Mouse (Mus musculus): Measurements from ENCODE around the gene Akap2. TPM values are rescaled to one million over a fixed set of nuclear protein-coding genes. Genes with fewer than 3 reads are reported as not detected.

The Akap2 gene
- polyA plus RNA-seq, 1 experiment from 2014 or later: 11.4 TPM

DNA sequence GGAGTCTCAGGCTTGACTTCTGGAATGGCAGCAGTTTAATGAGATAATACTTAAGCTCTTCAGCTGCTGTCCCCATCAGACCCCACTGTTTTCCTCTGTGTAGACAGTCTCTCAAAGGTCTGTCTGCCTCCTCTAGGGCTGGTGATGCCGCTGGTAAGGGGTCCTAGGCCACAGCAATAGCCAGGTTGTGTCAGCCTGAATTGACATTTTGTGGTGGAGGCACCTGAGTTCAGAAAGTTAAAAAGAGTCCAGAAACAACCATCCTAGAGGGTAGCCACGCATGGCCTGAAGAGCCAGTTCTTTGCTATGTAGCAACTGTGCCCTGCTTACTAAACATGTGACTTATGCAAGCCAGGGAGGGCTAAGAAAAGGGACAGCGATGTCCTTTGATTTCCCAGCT is 130.2 kb downstream of the Akap2 start:
- DNase-seq (ENCODE audit: low spot score) (no peak), ATAC-seq (ENCODE audit: low FRiP score, low TSS enrichment) (no peak)
- Histone ChIP-seq H3K36me3 (ENCODE audit: control insufficient read depth, insufficient read depth, low read length) (peaks cover 2% of the 10 kb centered on the region; the same call in 1 of the 2 replicates), H3K9ac (ENCODE audit: low read length) (no peak overlapping the region; the same call in 1 of the 2 replicates), H3K4me2 (replicated peaks; ENCODE audit: low read depth) (peak overlapping the region; percentile 57), H3K27me3 (ENCODE audit: control insufficient read depth, insufficient read depth, low read length) (no peaks in the 10 kb centered on the region), H3K4me1 (replicated peaks; ENCODE audit: control insufficient read depth, insufficient read depth) (peaks cover 11% of the 10 kb centered on the region), H3K9me3 (ENCODE audit: control insufficient read depth, low read length) (no peaks in the 10 kb centered on the region), H3K27ac (replicated peaks) (peak overlapping the region; percentile 91; the same call in 1 of the 2 replicates), H3K4me3 (ENCODE audit: low read depth, low read length) (peak overlapping the region; percentile 45; the same call in 1 of the 2 replicates)
- WGBS: 80% methylated on average over 3 of the region's 3 CpGs
- TF ChIP-seq EP300 (optimal IDR thresholded peaks at IDR 0.05): no peak
- no peak for TF ChIP-seq CTCF (IDR thresholded peaks at IDR 0.05; ENCODE audit: low read depth)

DNA sequence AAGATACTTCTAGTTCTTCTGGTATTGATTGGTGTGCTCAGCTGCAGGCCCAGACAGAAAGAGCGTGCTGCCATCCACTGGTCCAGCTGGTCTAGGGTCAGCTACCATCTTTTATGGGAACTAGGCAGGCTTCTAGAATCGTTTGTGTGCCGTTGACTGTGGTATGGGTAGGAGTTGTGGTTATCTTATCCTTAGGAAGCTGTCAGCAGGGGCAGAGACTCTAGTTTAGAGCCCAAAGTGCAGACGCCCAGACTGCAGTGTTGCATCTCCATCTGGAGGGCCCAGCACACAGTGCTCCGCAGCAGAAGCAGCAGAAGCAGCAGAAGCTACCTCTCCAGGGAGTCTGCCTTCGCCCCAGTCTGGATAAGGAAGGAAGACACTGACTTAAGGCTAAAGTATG is 132.0 kb downstream of the Akap2 start:
- Histone ChIP-seq H3K27me3 (ENCODE audit: control insufficient read depth, insufficient read depth, low read length) (no peaks in the 10 kb centered on the region), H3K4me2 (replicated peaks; ENCODE audit: low read depth) (no peak overlapping the region), H3K9ac (ENCODE audit: low read length) (no peak overlapping the region), H3K36me3 (ENCODE audit: control insufficient read depth, insufficient read depth, low read length) (peaks cover 2% of the 10 kb centered on the region; the same call in 1 of the 2 replicates), H3K9me3 (ENCODE audit: control insufficient read depth, low read length) (no peaks in the 10 kb centered on the region), H3K4me1 (replicated peaks; ENCODE audit: control insufficient read depth, insufficient read depth) (peaks cover 11% of the 10 kb centered on the region), H3K27ac (replicated peaks) (no peak overlapping the region), H3K4me3 (ENCODE audit: low read depth, low read length) (no peak overlapping the region)
- DNase-seq (ENCODE audit: low spot score) (no peak), ATAC-seq (ENCODE audit: low FRiP score, low TSS enrichment) (no peak)
- WGBS: 72% methylated on average over 6 of the region's 6 CpGs
- no peak for TF ChIP-seq EP300 (optimal IDR thresholded peaks at IDR 0.05)
- no peak for TF ChIP-seq CTCF (IDR thresholded peaks at IDR 0.05; ENCODE audit: low read depth)

DNA sequence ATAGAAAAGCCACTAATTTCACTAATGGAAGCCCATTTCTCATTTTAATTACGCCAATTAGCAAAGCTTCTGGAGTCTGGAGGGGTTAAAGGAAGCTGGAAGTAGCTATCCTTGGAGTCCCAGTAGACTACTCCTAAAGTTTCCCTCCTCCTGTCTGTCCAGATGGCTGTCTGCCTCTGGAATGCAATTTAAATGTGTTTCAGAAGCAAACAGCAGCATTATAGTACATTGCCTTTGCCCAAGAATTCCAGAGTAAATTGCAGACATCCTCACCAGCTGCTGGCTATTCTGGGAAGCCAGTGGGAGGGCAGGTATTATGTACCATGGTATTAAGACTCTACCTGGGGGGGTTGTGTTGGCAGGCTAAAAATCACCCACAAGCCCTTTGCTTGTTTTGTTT is 134.3 kb downstream of the Akap2 start:
- H3K4me1 ChIP-seq (replicated peaks; ENCODE audit: control insufficient read depth, insufficient read depth): peaks cover 11% of the 10 kb centered on the region
- H3K27ac ChIP-seq (replicated peaks): no peak overlapping the region
- ATAC-seq (ENCODE audit: low FRiP score, low TSS enrichment): no peak
- TF ChIP-seq CTCF (IDR thresholded peaks at IDR 0.05; ENCODE audit: low read depth): no peak
- no peak for DNase-seq (ENCODE audit: low spot score)
- H3K27me3 ChIP-seq (ENCODE audit: control insufficient read depth, insufficient read depth, low read length): no peaks in the 10 kb centered on the region
- peaks cover 19% of the 10 kb centered on the region for H3K36me3 ChIP-seq (ENCODE audit: control insufficient read depth, insufficient read depth, low read length)
- H3K4me3 ChIP-seq (ENCODE audit: low read depth, low read length): no peak overlapping the region
- H3K9me3 ChIP-seq (ENCODE audit: control insufficient read depth, low read length): no peaks in the 10 kb centered on the region
- H3K4me2 ChIP-seq (replicated peaks; ENCODE audit: low read depth): no peak overlapping the region
- WGBS: 77% methylated on average over 1 of the region's 1 CpGs
- H3K9ac ChIP-seq (ENCODE audit: low read length): no peak overlapping the region

DNA sequence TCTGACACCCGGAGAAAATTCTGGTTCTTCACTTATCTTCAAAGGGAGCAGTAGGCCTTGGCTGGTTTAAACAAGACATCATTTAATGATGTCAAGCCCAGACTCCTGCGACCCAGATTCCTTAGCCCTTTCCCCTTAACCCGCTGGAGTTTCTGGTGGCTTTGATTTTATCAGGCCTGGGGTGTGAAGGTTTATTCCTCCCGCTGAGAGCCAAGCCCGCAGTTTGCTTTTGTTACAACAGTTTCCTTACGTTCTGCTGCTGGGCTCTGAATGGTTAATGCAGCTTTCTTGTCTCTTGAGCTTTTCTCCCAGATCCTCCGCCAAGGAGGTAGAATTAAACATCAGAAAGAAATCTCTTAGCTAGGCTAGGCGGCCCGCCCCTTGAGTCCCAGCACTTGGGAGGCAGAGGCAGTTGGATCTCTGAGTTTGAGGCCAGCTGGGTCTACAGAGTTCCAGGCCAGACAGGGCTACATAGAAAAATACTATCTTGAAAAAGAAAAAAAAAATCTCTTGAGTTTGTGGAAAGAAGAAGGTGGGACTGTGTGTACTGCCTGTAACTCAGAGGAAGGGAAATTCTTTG is 135.1 kb downstream of the Akap2 start:
- Histone ChIP-seq H3K9me3 (ENCODE audit: control insufficient read depth, low read length) (no peaks in the 10 kb centered on the region), H3K27ac (replicated peaks) (0 out of 2 replicates have a peak overlapping the region, but pooled peaks have one; percentile 24), H3K4me1 (replicated peaks; ENCODE audit: control insufficient read depth, insufficient read depth) (peaks cover 6% of the 10 kb centered on the region; the same call in 1 of the 2 replicates), H3K36me3 (ENCODE audit: control insufficient read depth, insufficient read depth, low read length) (peaks cover 25% of the 10 kb centered on the region), H3K4me2 (replicated peaks; ENCODE audit: low read depth) (no peak overlapping the region), H3K27me3 (ENCODE audit: control insufficient read depth, insufficient read depth, low read length) (no peaks in the 10 kb centered on the region), H3K9ac (ENCODE audit: low read length) (no peak overlapping the region), H3K4me3 (ENCODE audit: low read depth, low read length) (no peak overlapping the region)
- DNase-seq (ENCODE audit: low spot score) (no peak), ATAC-seq (ENCODE audit: low FRiP score, low TSS enrichment) (no peak)
- 33% methylated on average over 9 of the region's 9 CpGs for WGBS
- TF ChIP-seq EP300 (optimal IDR thresholded peaks at IDR 0.05) (no peak), CTCF (IDR thresholded peaks at IDR 0.05; ENCODE audit: low read depth) (no peak)

DNA sequence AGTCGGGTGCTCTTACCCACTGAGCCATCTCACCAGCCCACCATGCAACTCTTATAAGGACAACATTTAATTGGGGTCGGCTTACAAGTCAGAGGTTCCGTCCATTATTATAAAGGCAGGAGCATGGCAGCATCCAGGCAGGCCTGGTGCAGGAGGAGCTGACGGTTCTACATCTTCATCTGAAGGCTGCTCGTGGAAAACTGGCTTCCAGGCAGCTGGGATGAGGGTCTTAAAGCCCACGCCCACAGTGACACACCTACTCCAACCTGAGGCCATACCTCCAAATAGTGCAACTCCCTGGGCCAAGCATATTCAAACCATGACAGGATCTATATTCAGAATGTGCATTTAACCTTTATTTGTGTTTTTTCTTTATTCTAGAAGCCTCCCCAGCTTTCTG is 136.7 kb downstream of the Akap2 start:
- whole genome bisulfite sequencing: 85% methylated on average over 6 of the region's 6 CpGs
- Histone ChIP-seq H3K27ac (replicated peaks) (no peak overlapping the region), H3K36me3 (ENCODE audit: control insufficient read depth, insufficient read depth, low read length) (peaks cover 28% of the 10 kb centered on the region), H3K4me1 (replicated peaks; ENCODE audit: control insufficient read depth, insufficient read depth) (0 out of 2 replicates have a peak, but pooled peaks cover 4% of the 10 kb centered on the region), H3K9ac (ENCODE audit: low read length) (no peak overlapping the region), H3K9me3 (ENCODE audit: control insufficient read depth, low read length) (no peaks in the 10 kb centered on the region), H3K27me3 (ENCODE audit: control insufficient read depth, insufficient read depth, low read length) (no peaks in the 10 kb centered on the region), H3K4me2 (replicated peaks; ENCODE audit: low read depth) (no peak overlapping the region), H3K4me3 (ENCODE audit: low read depth, low read length) (no peak overlapping the region)
- no peak for DNase-seq (ENCODE audit: low spot score)
- no peak for ATAC-seq (ENCODE audit: low FRiP score, low TSS enrichment)
- TF ChIP-seq EP300 (optimal IDR thresholded peaks at IDR 0.05): no peak
- TF ChIP-seq CTCF (IDR thresholded peaks at IDR 0.05; ENCODE audit: low read depth): no peak

DNA sequence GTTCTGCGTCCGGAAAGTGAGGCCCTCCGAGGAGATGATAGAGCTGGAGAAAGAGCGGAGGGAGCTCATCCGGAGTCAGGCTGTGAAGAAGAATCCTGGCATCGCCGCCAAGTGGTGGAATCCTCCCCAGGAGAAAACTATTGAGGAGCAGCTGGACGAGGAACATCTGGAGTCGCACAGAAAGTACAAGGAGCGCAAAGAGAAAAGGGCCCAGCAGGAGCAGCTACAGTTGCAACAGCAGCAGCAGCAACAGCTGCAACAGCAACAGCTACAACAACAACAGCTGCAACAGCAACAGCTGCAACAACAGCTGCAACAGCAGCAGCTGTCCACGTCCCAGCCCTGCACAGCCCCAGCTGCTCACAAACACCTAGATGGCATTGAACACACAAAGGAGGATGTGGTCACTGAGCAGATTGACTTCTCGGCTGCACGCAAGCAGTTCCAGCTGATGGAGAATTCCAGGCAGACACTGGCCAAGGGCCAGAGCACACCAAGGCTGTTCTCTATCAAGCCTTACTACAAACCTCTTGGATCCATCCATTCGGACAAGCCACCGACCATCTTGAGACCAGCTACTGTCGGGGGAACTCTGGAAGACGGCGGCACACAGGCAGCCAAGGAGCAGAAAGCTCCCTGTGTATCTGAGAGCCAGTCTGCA is 138.0 kb downstream of the Akap2 start:
- TF ChIP-seq CTCF (IDR thresholded peaks at IDR 0.05; ENCODE audit: low read depth) (peak; percentile 10; the same call in 1 of the 2 replicates), EP300 (optimal IDR thresholded peaks at IDR 0.05) (no peak)
- Histone ChIP-seq H3K36me3 (ENCODE audit: control insufficient read depth, insufficient read depth, low read length) (peaks cover 28% of the 10 kb centered on the region), H3K4me2 (replicated peaks; ENCODE audit: low read depth) (no peak overlapping the region), H3K4me3 (ENCODE audit: low read depth, low read length) (no peak overlapping the region), H3K9ac (ENCODE audit: low read length) (no peak overlapping the region; the same call in 1 of the 2 replicates), H3K4me1 (replicated peaks; ENCODE audit: control insufficient read depth, insufficient read depth) (0 out of 2 replicates have a peak, but pooled peaks cover 4% of the 10 kb centered on the region), H3K9me3 (ENCODE audit: control insufficient read depth, low read length) (no peaks in the 10 kb centered on the region), H3K27ac (replicated peaks) (no peak overlapping the region), H3K27me3 (ENCODE audit: control insufficient read depth, insufficient read depth, low read length) (no peaks in the 10 kb centered on the region)
- WGBS: 71% methylated on average over 18 of the region's 18 CpGs
- ATAC-seq (ENCODE audit: low FRiP score, low TSS enrichment) (no peak), DNase-seq (ENCODE audit: low spot score) (no peak)

Measured in stomach, postnatal 0 days (tissue).